Mouse (Mus musculus): ENCODE results near the gene Pkd1l1.

Gene Pkd1l1

GRCm38 (mm10) chr11:8973166-8973565, at the start of gene Pkd1l1:
Gene Pkd1l1, minus strand, starts transcription at chr11:8973266.
- in situ Hi-C loops (cut with MboI; ENCODE audit: unreplicated experiment in 2 of 2): no loop called here

DNA sequence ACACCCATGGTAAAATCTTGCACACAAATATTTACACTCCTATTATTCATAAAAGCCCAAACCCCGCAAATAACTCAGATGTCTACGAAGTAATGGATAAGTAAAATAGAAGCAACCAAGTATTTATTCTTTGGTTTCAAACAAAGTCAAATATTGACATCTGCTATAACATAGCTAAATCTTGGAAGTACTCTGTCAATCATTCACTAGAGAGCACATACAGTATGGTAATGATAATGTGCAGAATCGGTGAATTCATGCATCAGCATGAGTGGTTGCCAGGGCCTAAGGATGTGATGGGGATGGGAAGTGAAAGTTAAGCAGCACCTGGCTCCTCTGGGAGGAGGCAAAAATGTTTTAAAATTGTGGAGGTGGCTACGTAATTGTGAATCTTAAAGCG, 47.1 kb upstream of the Pkd1l1 start:
- in situ Hi-C loops (cut with MboI; ENCODE audit: unreplicated experiment in 2 of 2): no loop called here

DNA sequence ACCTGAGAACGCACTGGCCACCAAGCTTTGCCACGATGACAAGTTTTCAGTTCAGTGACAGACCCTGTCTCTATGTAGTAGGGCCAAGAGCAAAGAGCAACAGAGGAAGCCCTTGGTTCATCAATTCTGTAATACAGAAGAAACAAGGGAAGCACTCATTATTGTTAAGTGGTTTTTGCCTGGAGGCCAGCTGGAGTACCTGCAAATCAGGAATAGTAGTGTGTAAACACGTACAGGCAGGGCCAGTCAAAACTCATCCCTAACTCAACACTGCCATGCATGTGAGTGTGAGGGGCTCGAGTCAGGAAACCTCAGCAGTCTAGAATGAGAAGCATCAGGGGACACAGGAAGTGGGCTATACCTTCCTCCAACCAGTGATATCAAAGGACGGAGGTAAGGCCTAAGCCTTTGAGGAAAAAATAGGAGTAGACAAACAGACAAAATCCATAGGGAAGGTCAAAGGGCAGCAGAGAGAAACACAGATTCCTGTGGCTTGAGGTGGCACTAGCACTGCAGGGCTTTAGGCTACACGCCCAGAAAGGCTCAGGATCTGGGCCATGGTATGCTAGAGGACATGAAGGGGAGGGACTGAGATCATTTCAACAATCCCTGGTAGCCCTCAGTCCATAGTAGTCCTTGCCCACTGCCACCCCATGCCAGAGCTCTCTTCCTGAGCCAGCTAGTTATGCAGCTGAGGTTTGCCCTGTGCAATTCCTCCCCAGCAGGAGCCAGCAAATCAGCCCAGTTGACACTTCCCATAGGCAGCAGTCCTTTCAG, 45.6 kb upstream of the Pkd1l1 start:
- in situ Hi-C loops (cut with MboI; ENCODE audit: unreplicated experiment in 2 of 2): no loop called here

- in situ Hi-C loops (cut with MboI; ENCODE audit: unreplicated experiment in 2 of 2): no loop called here
Observed at GRCm38 (mm10) chr11:9014740-9015139, 41.7 kb upstream of the Pkd1l1 start.

DNA sequence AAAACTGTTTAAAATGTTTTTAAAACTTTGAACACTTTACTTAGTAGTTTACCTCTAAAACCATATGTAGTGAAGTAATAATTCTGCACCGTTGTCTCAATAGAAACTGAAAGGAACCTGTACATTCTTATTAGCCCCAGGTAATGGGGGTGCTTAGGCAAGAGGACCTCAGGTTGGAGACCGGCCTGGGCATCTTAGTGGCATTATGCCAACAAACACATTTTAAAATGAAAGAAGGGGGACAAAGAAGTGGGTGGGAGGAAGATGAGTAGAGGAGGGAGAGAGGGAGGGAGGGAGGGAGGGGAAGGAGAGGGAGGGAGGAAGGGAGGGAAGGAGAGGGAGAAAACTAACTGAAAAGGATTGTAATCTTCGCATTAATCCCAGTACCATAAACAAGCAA, 38.3 kb upstream of the Pkd1l1 start:
- in situ Hi-C loops (cut with MboI; ENCODE audit: unreplicated experiment in 2 of 2): no loop called here

DNA sequence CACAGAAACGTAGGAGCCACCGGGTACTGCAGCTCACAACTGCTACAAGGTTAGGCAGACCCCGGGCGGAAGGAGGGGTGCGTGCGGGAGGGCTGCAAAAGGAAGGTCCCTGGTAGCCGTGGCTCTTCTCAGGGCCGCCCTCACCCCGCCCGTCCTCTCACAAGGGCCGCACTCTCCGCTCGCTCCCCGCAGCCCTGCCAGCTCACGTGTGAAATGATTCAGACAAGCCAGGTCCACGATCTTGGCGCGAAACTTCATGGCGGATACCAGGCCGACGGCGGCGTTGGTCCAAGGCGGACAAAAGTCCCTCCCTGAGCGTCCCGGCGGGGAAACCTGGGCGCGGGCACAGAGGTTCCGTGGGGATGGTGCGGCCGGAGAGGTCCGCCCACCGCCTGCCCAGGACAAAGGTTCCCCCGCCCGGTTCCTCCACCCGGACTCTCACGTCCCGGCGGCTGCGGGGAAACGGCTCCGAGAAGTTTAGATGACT, 37.8 kb upstream of the Pkd1l1 start, which contains the start of gene Hus1:
Hus1 (minus strand) TSS at position 339 of the 487 bp plus-strand sequence.
- in situ Hi-C loops (cut with MboI; ENCODE audit: unreplicated experiment in 2 of 2): no loop called here

DNA sequence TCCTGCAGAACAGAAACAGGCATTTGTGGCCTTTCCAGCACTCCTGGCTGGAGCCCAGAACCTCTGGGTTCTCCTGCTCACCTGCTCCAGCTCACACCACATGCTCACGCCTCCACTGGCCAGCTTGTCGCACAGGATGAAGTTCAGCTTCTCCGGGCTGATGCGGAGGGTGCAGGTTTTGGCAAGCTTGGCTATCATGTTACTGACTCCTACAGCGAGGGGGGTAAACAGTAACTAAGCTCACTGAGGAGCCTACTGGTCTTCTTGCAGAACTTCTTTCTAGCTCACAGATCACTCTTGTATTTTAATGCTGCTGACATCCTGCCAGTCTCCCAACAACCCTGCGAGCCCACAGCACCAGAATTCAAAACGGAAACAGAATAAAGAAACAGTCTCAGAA, 37.4 kb upstream of the Pkd1l1 start:
- in situ Hi-C loops (cut with MboI; ENCODE audit: unreplicated experiment in 2 of 2): no loop called here

GRCm38 (mm10) chr11:9008761-9009160, 35.7 kb upstream of the Pkd1l1 start:
- in situ Hi-C loops (cut with MboI; ENCODE audit: unreplicated experiment in 2 of 2): no loop called here

- in situ Hi-C loops (cut with MboI; ENCODE audit: unreplicated experiment in 2 of 2): loop anchor here in 1 of 2 experiments (5.0 kb wide), 1 partner anchor 149 kb away; no protein-coding TSS in a partner anchor
Observed at GRCm38 (mm10) chr11:8988084-8988483, 15.0 kb upstream of the Pkd1l1 start.

GRCm38 (mm10) chr11:8986058-8986457, 13.0 kb upstream of the Pkd1l1 start:
- in situ Hi-C loops (cut with MboI; ENCODE audit: unreplicated experiment in 2 of 2): loop anchor here in 1 of 2 experiments (5.0 kb wide), 1 partner anchor 151 kb away; no protein-coding TSS in a partner anchor

GRCm38 (mm10) chr11:8983237-8983861, 10.3 kb upstream of the Pkd1l1 start:
- in situ Hi-C loops (cut with MboI; ENCODE audit: unreplicated experiment in 2 of 2): loop anchor here in 1 of 2 experiments (5.0 kb wide), 1 partner anchor 154 kb away; no protein-coding TSS in a partner anchor

- in situ Hi-C loops (cut with MboI; ENCODE audit: unreplicated experiment in 2 of 2): no loop called here
Observed at GRCm38 (mm10) chr11:8978154-8978553, 5.1 kb upstream of the Pkd1l1 start.

- in situ Hi-C loops (cut with MboI; ENCODE audit: unreplicated experiment in 2 of 2): no loop called here
Observed at GRCm38 (mm10) chr11:8972093-8972492, 973 bp downstream of the Pkd1l1 start.

DNA sequence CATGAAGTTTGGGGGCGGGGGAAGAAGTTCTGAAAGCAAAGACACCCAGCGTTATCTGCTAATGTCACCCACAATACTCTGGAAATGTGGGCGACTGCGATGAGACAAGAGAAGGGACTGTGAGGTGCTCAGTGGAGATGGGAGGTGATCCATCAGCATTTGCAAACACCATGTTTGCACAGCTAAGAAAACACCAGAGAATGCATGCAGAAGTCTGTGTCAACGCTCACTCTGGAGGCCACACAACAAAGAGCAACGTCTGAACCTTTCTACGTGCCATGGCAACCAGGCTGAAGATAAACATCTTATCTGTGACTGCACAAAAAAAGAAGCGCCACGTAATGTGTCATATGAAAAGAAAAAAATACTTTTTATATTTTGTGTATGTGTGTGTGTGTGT, 2.6 kb downstream of the Pkd1l1 start:
- in situ Hi-C loops (cut with MboI; ENCODE audit: unreplicated experiment in 2 of 2): no loop called here

DNA sequence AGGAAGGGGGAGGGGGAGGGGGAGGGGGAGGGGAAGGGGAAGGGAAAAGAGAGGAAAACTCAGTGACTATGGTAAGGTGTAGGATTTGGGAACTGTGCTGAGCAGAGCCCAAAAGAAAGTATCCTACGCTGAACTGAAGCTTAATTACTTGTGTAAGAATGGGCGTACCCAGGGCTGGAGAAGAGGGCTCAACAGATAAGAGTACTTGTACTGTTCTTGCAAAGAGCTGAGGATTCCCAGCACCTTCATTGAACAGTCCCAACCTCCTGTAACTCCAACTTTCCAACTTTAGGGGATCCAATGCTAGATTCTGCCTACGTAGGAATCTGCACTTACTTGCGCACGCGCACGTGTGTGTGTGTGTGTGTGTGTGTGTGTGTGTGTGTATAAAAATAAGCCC, 5.0 kb downstream of the Pkd1l1 start:
- in situ Hi-C loops (cut with MboI; ENCODE audit: unreplicated experiment in 2 of 2): no loop called here

GRCm38 (mm10) chr11:8958572-8958971, 14.5 kb downstream of the Pkd1l1 start:
- in situ Hi-C loops (cut with MboI; ENCODE audit: unreplicated experiment in 2 of 2): loop anchor here in 1 of 2 experiments (10.0 kb wide), 1 partner anchor 534 kb away; no protein-coding TSS in a partner anchor

GRCm38 (mm10) chr11:8958108-8958507, 15.0 kb downstream of the Pkd1l1 start:
- in situ Hi-C loops (cut with MboI; ENCODE audit: unreplicated experiment in 2 of 2): loop anchor here in 1 of 2 experiments (10.0 kb wide), 1 partner anchor 533 kb away; no protein-coding TSS in a partner anchor

DNA sequence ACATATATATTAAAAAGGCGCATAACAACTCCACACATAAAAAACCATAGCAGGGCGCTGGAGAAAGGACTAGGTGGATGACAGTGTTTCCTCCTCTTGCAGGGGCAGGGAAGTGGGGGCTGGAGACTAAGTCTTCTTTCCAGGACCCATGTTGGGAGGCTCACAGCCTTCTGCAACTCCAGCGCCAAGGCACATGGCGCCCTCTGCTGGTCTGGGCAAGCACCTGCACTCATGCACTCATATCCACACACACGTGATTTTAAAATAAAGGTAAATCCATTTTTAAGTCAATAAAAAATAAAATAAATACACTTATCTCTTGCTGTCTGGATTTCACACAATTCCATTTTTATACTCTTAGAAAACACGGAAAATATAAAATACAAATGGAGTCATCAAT, 16.0 kb downstream of the Pkd1l1 start:
- in situ Hi-C loops (cut with MboI; ENCODE audit: unreplicated experiment in 2 of 2): loop anchor here in 1 of 2 experiments (10.0 kb wide), 1 partner anchor 532 kb away; no protein-coding TSS in a partner anchor

- in situ Hi-C loops (cut with MboI; ENCODE audit: unreplicated experiment in 2 of 2): loop anchor here in 1 of 2 experiments (10.0 kb wide), 1 partner anchor 531 kb away; no protein-coding TSS in a partner anchor
Observed at GRCm38 (mm10) chr11:8955678-8956077, 17.4 kb downstream of the Pkd1l1 start.

- in situ Hi-C loops (cut with MboI; ENCODE audit: unreplicated experiment in 2 of 2): loop anchor here (5.0 to 10.0 kb wide), 4 partner anchors 85 to 525 kb away; no protein-coding TSS in a partner anchor
Observed at GRCm38 (mm10) chr11:8949765-8950430, 23.2 kb downstream of the Pkd1l1 start.

Data from v-Abl transformed pro-B cells (cell line).